Mouse (Mus musculus): Measurements from ENCODE around the gene A630095N17Rik.

- no peak for TF ChIP-seq CTCF (IDR thresholded peaks at IDR 0.05; ENCODE audit: borderline replicate concordance, insufficient read depth, low read length)
- no peak for TF ChIP-seq POLR2A (IDR thresholded peaks at IDR 0.05; ENCODE audit: low read depth, low read length)
Observed at GRCm38 (mm10) chr1:75180741-75181140, 51.2 kb downstream of the A630095N17Rik start.

Measured in embryonic fibroblast, embryonic 13.5 days (primary cell).